Mouse (Mus musculus) cerebellum, postnatal 10 days (tissue): ENCODE results near the gene Tctn1.

Source experiments
- DNase-seq, 2 experiments: peaks; one replicate each; pipeline ENCODE4 v3.0.0; 2021; ENCODE audit warnings: mixed read lengths in 2 of 2

The Tctn1 gene

GRCm38 (mm10) chr5:122245186-122245585 lies 19.1 kb downstream of the Tctn1 start:
- DNase-seq: peak in 1 of 2 experiments; percentile 46

GRCm38 (mm10) chr5:122243781-122244523 lies 20.3 kb downstream of the Tctn1 start:
- peak; percentile 70 to 75 for DNase-seq

- no peak for DNase-seq
Observed at GRCm38 (mm10) chr5:122242521-122243123, 21.6 kb downstream of the Tctn1 start.

GRCm38 (mm10) chr5:122240989-122241388 lies 23.3 kb downstream of the Tctn1 start:
- no peak for DNase-seq

- peak; percentile 61 to 74 for DNase-seq
Observed at GRCm38 (mm10) chr5:122240521-122240920, 23.7 kb downstream of the Tctn1 start.

GRCm38 (mm10) chr5:122239618-122240017 lies 24.6 kb downstream of the Tctn1 start:
- DNase-seq: no peak

GRCm38 (mm10) chr5:122237200-122237599 lies 27.1 kb downstream of the Tctn1 start:
- no peak for DNase-seq

GRCm38 (mm10) chr5:122235196-122235836 lies 28.9 kb downstream of the Tctn1 start:
- DNase-seq: peak; percentile 27 to 50

GRCm38 (mm10) chr5:122234319-122235195 lies 29.7 kb downstream of the Tctn1 start:
- DNase-seq: peak; percentile 52 to 64

- DNase-seq: peak; percentile 42 to 43
Observed at GRCm38 (mm10) chr5:122233695-122234094, 30.6 kb downstream of the Tctn1 start.

- DNase-seq: no peak
Observed at GRCm38 (mm10) chr5:122233077-122233581, 31.1 kb downstream of the Tctn1 start.

- DNase-seq: no peak
Observed at GRCm38 (mm10) chr5:122232004-122232403, 32.3 kb downstream of the Tctn1 start.

GRCm38 (mm10) chr5:122231431-122231830 lies 32.8 kb downstream of the Tctn1 start:
- no peak for DNase-seq

- no peak for DNase-seq
Observed at GRCm38 (mm10) chr5:122230816-122231215, 33.4 kb downstream of the Tctn1 start.

GRCm38 (mm10) chr5:122228772-122229171 lies 35.5 kb downstream of the Tctn1 start:
- DNase-seq: no peak

- DNase-seq: no peak
Observed at GRCm38 (mm10) chr5:122228271-122228765, 35.9 kb downstream of the Tctn1 start.

- no peak for DNase-seq
Observed at GRCm38 (mm10) chr5:122224291-122224690, 40.0 kb downstream of the Tctn1 start.

GRCm38 (mm10) chr5:122221085-122221484 lies 43.2 kb downstream of the Tctn1 start:
- DNase-seq: no peak

GRCm38 (mm10) chr5:122219655-122220629 lies 44.3 kb downstream of the Tctn1 start:
- no peak for DNase-seq

GRCm38 (mm10) chr5:122218928-122219327 lies 45.3 kb downstream of the Tctn1 start:
- DNase-seq: no peak
